Mouse (Mus musculus) gastrocnemius, postnatal 4 days (tissue): Measurements from ENCODE around the gene Zfp839. TPM values are rescaled to one million over a fixed set of nuclear protein-coding genes. Genes with fewer than 3 reads are reported as not detected.
"Not testable (repeated sequence)": the region's sequence is repeated elsewhere in the genome, so short reads cannot be mapped to it uniquely, and the experiment has no call there.

Experiments used
- DNase-seq, 2 experiments: peaks; one replicate each; pipeline ENCODE4 v3.0.0; 2021 to 2022; ENCODE audit warnings: low spot score in 2 of 2, mixed read lengths in 2 of 2
- total RNA-seq, 2 experiments: library from RNA; stranded (reverse); gene quantifications; 2 replicates each; pipeline ENCODE4 v1.2.3; 2021

Gene Zfp839
- total RNA-seq, 2 experiments from 2014 or later: 7.4 to 8.0 TPM

- DNase-seq: peak; percentile 93 to 94
Observed at GRCm38 (mm10) chr12:110840348-110841198, 9.5 kb upstream of the Zfp839 start, which contains the start of gene Mok. Gene Mok (minus strand): TSS chr12:110840939.

DNA sequence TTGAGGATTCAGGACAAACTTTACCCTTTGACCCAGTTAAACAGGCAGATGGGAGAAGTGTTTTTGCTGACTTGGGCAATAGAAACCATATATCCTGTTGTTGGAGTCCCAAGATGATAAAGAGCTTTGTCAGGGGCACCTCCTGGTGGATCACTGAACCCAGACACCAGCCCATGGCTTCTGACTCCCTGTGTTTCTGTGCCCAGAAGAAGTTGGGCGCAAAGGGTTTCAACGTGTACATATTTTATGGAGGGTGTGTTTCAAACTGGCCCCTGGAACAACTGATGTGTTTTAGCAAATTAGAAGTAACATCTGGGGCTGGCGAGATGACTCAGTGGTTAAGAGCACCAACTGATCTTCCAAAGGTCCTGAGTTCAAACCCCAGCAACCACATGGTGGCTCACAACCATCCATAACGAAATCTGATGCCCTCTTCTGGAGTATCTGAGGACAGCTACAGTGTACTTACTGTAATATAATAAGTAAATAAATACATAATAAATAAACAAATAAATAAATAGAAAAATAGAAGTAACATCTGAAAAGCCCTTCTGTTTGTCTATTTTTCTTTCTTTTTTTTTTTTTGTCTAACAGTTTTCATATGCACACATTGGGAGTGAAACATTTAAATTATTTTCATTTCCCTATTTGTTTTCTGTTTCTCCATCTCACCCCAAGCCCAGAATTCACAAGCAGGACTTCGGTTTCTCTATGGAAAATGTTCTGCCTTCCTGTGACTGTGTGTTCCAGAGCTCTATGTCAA lies 8.1 kb upstream of the Zfp839 start:
- DNase-seq: no peak

DNA sequence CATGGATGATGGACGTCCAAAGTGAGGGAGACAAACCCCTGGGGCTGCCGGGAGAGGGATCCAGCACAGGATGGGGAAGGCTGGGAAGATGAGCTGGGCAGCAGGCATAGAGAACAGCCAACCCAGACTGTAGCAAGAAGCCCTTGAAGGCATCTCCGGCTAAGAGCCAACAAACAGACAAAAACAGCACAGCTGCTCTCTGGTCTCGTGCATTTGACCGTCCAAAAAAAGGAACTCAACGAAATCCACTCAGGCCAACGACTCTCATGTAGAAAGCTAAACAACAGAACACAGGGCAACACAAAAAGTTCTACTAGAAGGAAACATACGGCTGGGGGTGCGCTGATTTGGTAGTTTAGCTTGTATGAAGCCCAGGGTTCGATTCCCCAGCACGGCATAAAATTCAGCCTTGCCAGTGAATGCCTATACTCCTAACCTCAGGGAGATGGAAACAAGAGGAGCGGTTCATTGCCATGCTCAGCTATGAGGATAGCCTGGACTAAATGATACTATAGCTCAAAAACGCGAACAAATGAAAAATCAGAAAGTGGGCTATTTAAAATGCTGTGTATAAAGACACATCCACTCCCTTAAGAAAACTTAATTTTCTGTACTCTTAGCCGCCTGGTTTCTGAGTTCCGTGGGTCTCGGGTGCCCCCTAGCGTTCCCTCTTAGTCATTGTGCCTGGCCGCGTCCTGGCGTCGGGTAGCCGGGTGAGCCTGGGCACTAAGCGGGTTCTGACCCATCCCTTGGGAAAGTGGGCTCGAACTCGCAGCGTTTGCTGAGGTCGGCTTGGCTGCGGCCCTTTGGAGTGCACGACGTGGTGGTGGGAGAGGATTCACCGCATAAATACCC lies 6.6 kb upstream of the Zfp839 start:
- DNase-seq: peak; percentile 67 to 80

- DNase-seq: peak in 1 of 2 experiments; percentile 44
Observed at GRCm38 (mm10) chr12:110844227-110845130, 5.6 kb upstream of the Zfp839 start.

DNA sequence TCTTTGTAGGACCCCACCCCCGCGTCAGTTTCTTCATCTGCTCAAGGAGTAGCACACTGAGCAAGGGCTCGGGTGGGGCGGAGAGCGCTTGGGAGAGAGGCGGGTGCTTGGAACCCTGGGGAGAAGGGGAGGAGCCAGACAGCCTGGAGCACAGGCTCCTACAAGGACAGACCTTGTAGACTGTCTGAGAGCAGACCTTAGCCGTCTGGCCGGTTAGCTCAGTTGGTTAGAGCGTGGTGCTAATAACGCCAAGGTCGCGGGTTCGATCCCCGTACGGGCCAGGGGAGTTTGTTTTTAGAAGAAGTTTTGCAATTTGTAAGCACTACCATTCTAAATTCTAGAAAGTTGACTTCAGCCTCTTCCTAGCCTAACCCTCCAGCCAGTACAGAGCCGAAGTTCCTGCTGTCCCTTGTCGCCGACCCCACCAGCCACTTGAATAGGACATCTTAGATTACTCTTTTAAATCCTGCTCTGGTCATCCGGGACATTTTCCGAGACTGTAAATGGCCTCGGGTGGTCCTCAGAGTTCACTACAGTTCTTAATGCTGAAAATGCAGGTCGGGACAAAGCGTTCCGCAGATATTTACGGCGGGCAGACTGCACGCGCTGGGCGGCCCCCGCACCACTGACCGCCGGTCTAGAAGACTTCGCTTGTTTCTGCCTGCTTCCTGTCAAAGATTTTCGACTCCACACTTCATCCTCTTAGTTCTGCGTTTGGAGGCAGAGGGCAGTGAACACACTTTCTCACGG lies 4.7 kb upstream of the Zfp839 start:
- DNase-seq: peak; percentile 83 to 85

GRCm38 (mm10) chr12:110846191-110846765 lies 3.8 kb upstream of the Zfp839 start:
- no peak for DNase-seq

DNA sequence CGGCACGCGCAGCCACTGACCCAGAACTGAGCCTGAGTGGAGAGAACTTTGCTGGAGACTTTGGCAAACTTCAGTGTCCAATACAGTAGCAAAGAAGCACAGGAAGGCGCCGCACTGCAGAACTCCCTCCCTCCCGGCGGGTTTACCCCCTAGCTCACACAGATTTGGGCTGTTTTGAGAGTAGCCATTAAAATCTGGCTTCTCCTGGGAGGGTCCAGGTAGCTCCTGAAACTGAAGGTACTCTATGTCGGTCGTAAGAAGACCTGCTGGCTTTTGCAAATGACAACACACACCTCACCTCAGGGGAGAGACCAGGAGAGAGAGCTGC lies 840 bp downstream of the Zfp839 start:
- DNase-seq: no peak

DNA sequence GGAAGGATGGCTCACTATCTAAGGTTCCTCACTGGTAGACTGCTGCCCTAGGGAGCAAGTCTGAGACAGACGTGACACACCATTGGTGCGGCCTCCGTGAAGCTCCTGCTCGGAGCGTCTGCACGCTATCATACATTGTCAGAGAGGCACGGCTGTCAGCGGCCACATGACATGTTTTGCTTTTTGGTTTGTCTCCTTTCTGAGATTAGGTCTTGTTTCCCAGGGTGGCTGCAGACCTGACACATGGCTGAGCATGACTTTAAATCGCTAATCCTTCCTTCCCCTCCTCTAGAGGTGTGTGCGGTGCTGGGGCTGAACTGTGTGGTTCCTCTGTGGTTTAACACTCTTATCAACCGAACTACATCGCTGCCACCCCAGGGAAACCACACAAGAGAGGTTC lies 1.4 kb downstream of the Zfp839 start:
- no peak for DNase-seq

- DNase-seq: no peak
Observed at GRCm38 (mm10) chr12:110851923-110852322, 1.9 kb downstream of the Zfp839 start.

DNA sequence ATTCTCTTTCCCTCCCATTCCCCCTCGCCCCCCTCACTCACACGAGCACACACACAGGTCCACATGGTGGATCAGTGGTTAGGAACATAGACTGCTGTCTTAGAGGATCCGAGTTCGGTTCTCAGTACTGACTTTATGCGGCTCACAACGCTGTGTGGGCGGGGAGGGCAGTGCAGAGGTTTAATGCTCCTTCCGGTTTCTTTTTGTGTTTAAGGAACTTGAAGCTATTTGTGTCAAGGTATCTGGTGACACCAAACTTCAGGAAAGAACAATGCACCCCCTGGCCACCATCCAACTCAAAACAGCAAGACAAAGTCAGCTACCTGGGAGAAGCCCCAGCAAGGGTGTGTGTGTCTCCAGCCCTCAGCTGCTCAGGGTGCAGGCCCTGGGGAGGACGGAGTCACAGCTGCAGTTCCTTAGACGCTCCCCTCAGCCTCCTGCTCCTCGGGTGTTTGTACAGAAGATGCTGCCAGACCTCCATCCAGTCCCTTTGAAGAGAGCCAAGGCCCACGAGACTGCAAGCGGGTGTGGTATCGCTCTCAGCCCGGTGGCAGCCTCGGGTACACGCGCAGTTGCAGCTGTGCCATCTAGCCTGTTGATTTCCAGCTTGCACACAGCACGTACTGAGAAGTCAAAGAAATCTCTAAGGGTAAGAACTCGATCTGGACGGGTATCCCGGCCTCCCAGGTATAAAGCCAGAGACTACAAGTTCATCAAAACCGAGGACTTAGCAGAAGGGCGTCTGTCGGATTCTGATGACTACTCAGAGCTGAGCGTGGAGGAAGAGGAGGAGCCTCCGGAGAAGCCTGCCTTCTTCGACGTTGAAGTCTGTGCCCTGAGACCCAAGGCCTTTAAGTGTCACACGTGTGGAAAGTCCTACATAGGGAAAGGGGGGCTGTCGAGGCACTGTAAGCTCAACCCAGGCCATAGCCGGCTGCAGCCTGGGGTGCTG lies 5.0 kb downstream of the Zfp839 start:
- no peak for DNase-seq

DNA sequence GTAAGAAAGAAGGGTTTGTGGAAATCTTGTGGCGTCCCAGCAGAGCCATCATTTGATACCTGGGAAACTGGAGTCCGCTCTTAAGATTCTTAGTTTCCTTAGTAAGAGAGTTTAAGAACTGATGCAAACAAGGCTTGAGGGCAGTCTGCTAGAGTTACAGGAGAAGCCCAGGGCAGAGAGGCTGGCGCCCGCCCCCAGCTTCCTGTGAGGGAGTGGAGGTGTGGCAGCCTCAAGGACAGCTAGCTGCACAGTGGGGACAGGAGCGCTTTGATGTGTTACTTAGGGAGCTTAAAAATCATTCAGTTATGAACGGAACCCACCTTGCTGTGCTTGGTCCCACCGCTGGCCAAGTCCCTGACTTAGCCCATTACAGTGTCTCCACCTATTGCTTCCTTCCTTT lies 7.1 kb downstream of the Zfp839 start:
- DNase-seq: no peak

GRCm38 (mm10) chr12:110858681-110859080 lies 8.6 kb downstream of the Zfp839 start:
- DNase-seq: not testable (repeated sequence)

DNA sequence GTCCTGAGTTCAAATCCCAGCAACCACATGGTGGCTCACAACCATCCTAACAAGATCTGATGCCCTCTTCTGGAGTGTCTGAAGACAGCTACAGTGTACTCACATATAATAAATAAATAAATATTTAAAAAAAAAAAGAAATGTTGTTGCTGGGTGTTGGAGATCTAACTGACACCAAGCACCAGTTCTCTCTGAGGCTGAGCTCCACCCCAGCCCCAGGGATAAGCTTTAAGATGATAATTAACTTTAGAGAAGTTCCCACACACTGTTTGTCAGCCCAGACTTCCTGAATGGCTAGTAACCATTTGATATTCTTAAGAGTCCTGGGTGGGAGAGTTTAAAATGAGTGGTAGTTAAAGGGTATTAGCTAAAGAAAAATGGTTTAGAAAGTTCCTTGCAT lies 10.2 kb downstream of the Zfp839 start:
- no peak for DNase-seq

DNA sequence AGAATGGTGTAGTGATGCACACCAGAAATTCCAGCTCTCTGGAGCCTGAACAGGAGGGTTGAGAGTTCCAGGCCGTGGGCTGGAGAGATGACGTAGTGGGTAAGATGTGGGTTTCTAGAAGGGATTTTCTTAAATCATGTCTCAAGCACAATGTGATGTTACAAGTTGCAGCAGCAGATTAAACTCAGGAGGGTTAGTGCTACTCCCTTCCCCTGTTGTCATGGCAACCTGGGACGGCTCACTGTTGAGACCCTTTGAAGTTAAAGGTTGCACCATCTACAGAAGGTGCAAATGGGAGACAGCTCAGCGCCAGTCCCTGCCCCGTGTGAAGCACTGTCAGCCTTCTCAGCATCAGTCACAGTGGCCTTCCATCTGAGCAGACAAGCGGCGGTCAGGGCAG lies 11.2 kb downstream of the Zfp839 start:
- DNase-seq: no peak

DNA sequence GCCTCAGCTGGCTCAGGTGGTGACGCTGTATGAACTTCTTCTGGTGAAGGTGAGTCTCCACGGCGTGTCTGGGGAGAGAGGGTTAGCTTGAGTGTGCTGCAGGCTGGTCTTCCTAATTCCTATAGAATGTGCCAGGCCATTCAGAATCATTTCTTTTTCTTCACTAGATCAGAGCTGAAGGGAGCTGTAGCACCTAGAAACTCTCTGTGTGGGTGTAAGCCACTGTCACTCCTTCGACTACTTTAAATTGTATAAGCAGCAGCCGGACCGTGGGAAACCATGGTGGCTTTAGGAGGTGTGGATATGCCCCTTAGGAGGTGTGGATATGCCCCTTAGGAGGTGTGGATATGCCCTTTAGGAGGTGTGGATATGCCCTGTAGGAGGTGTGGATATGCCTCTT lies 14.0 kb downstream of the Zfp839 start:
- no peak for DNase-seq

DNA sequence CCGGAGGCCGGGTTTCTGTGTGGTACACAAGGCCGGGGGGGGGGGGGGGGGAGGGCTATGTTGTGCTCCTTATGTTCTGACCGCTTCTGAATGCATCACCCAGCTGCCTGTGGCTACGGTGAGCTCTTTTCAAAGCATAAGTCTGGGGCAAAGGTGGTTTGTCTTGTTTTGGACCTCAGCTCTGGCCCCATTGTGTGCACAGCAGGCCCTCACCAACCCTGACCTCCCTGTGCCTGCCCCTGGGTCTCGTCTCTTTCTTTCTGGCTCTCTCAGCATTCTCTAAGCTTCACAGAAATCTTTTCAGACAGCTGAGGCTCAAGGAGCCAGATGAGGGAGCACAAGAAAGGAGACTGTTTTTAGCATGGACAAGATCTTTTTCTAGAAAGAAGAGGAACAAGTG lies 15.5 kb downstream of the Zfp839 start:
- DNase-seq: no peak

- no peak for DNase-seq
Observed at GRCm38 (mm10) chr12:110865989-110866388, 15.9 kb downstream of the Zfp839 start.

GRCm38 (mm10) chr12:110870107-110870506 lies 20.1 kb downstream of the Zfp839 start:
- DNase-seq: no peak
